Mouse (Mus musculus) liver, embryonic 15.5 days (tissue): ENCODE measurements at regions not wholly inside any gene's neighbourhood (a gene's known extent, or its start where the extent isn't known, plus 50 kb on each side); places are given as distances from the start of the nearest gene placed in this dataset.

ENCODE experiments used
- ATAC-seq: fragments of 200-750 bp; cut with Nextera tagmentation; 2 replicates; pipeline ENCODE4 v1.8.0; 2017; ENCODE audit warnings: moderate number of reproducible peaks, mild to moderate bottlenecking, moderate library complexity; ENCODE audit not compliant: insufficient read depth
- H3K27ac ChIP-seq: fragments of 300-500 bp; sonication (generic); replicated peaks from 2 replicates; pipeline ENCODE4 v1.5.1; 2015; ENCODE audit warnings: mild to moderate bottlenecking, inconsistent platforms
- H3K27me3 ChIP-seq: fragments of 300-500 bp; sonication (generic); 2 replicates; pipeline ENCODE4 v1.6.1; 2015; ENCODE audit warnings: mild to moderate bottlenecking, inconsistent platforms
- H3K36me3 ChIP-seq: fragments of 300-500 bp; sonication (generic); replicated peaks from 2 replicates; pipeline ENCODE4 v1.6.1; 2015; ENCODE audit warnings: moderate library complexity, mild to moderate bottlenecking, inconsistent platforms
- H3K4me1 ChIP-seq: fragments of 300-500 bp; sonication (generic); replicated peaks from 2 replicates; pipeline ENCODE4 v1.6.1; 2015; ENCODE audit warnings: inconsistent platforms
- H3K4me2 ChIP-seq: fragments of 300-500 bp; sonication (generic); 2 replicates; pipeline ENCODE4 v1.6.1; 2015; ENCODE audit warnings: moderate library complexity, mild to moderate bottlenecking, inconsistent platforms
- H3K4me3 ChIP-seq: fragments of 300-500 bp; sonication (generic); replicated peaks from 2 replicates; pipeline ENCODE4 v1.5.1; 2015; ENCODE audit warnings: mild to moderate bottlenecking, inconsistent platforms
- H3K9ac ChIP-seq: fragments of 300-500 bp; sonication (generic); 2 replicates; pipeline ENCODE4 v1.6.1; 2015; ENCODE audit warnings: moderate library complexity, mild to moderate bottlenecking, inconsistent platforms
- H3K9me3 ChIP-seq: fragments of 300-500 bp; sonication (generic); replicated peaks from 2 replicates; pipeline ENCODE4 v1.6.1; 2016; ENCODE audit warnings: inconsistent platforms
- WGBS: fragments of 180-500 bp; shearing (Covaris S2); methylation state at CpG from one replicate; pipeline ENCODE4 v1.1.7; 2015; ENCODE audit warnings: mixed read lengths; ENCODE audit not compliant: insufficient replicate concordance; 5-methylcytosine and 5-hydroxymethylcytosine counted together

GRCm38 (mm10) chr11:20923115-20923514, 92.3 kb upstream of the Lgalsl start:
- no peak overlapping the region for H3K9ac ChIP-seq
- no peak overlapping the region for H3K4me2 ChIP-seq
- WGBS: 48% methylated on average over 6 of the region's 6 CpGs
- no peaks in the 10 kb centered on the region for H3K9me3 ChIP-seq
- peaks cover 14% of the 10 kb centered on the region for H3K27me3 ChIP-seq
- H3K4me1 ChIP-seq: peaks cover 12% of the 10 kb centered on the region
- no peaks in the 10 kb centered on the region for H3K36me3 ChIP-seq
- no peak overlapping the region for H3K4me3 ChIP-seq
- no peak overlapping the region for H3K27ac ChIP-seq
- no peak for ATAC-seq

- 60% methylated on average over 1 of the region's 1 CpGs for WGBS
- Histone ChIP-seq H3K4me2 (no peak overlapping the region), H3K36me3 (no peaks in the 10 kb centered on the region), H3K27me3 (peaks cover 8% of the 10 kb centered on the region; the same call in 1 of the 2 replicates), H3K4me1 (no peaks in the 10 kb centered on the region; the same call in 1 of the 2 replicates), H3K27ac (no peak overlapping the region), H3K9me3 (no peaks in the 10 kb centered on the region), H3K4me3 (no peak overlapping the region), H3K9ac (no peak overlapping the region)
- no peak for ATAC-seq
Measured at GRCm38 (mm10) chr11:20929426-20929825, 98.6 kb upstream of the Lgalsl start.

- H3K4me2 ChIP-seq: no peak overlapping the region
- H3K9ac ChIP-seq: no peak overlapping the region
- no peaks in the 10 kb centered on the region; the same call in 1 of the 2 replicates for H3K4me1 ChIP-seq
- H3K4me3 ChIP-seq: no peak overlapping the region
- H3K27me3 ChIP-seq: peaks cover 8% of the 10 kb centered on the region; the same call in 1 of the 2 replicates
- ATAC-seq: no peak
- H3K9me3 ChIP-seq: no peaks in the 10 kb centered on the region
- H3K27ac ChIP-seq: no peak overlapping the region
- no peaks in the 10 kb centered on the region for H3K36me3 ChIP-seq
- WGBS: 54% methylated on average over 2 of the region's 2 CpGs
Measured at GRCm38 (mm10) chr11:20930045-20930444, 99.2 kb upstream of the Lgalsl start.

- Histone ChIP-seq H3K36me3 (no peaks in the 10 kb centered on the region), H3K4me1 (no peaks in the 10 kb centered on the region; the same call in 1 of the 2 replicates), H3K9ac (no peak overlapping the region), H3K27ac (no peak overlapping the region), H3K4me3 (no peak overlapping the region), H3K4me2 (no peak overlapping the region), H3K9me3 (no peaks in the 10 kb centered on the region), H3K27me3 (peaks cover 8% of the 10 kb centered on the region; the same call in 1 of the 2 replicates)
- ATAC-seq: no peak
- 53% methylated on average over 5 of the region's 5 CpGs for WGBS
Measured at GRCm38 (mm10) chr11:20930573-20930972, 99.7 kb upstream of the Lgalsl start.

- H3K4me2 ChIP-seq: no peak overlapping the region
- peaks cover 7% of the 10 kb centered on the region; the same call in 1 of the 2 replicates for H3K4me1 ChIP-seq
- WGBS: 24% methylated on average over 2 of the region's 2 CpGs
- ATAC-seq: no peak
- 0 out of 2 replicates have a peak, but pooled peaks cover 12% of the 10 kb centered on the region for H3K27me3 ChIP-seq
- no peak overlapping the region for H3K9ac ChIP-seq
- H3K36me3 ChIP-seq: no peaks in the 10 kb centered on the region
- no peaks in the 10 kb centered on the region for H3K9me3 ChIP-seq
- H3K4me3 ChIP-seq: no peak overlapping the region
- H3K27ac ChIP-seq: no peak overlapping the region
Measured at GRCm38 (mm10) chr11:20934191-20935062, 103.6 kb upstream of the Lgalsl start.

- Histone ChIP-seq H3K4me1 (peaks cover 7% of the 10 kb centered on the region; the same call in 1 of the 2 replicates), H3K27me3 (0 out of 2 replicates have a peak, but pooled peaks cover 18% of the 10 kb centered on the region)
Measured at GRCm38 (mm10) chr11:20935063-20935370, 104.2 kb upstream of the Lgalsl start.

GRCm38 (mm10) chr11:20935910-20936309, 105.1 kb upstream of the Lgalsl start:
- no peak overlapping the region for H3K4me3 ChIP-seq
- ATAC-seq: no peak
- WGBS: 63% methylated on average over 2 of the region's 2 CpGs

More at GRCm38 (mm10) chr11:20935063-20935370, 104.2 kb upstream of the Lgalsl start:
- H3K4me2 ChIP-seq: no peak overlapping the region
- H3K9ac ChIP-seq: no peak overlapping the region
- ATAC-seq: no peak
- no peak overlapping the region for H3K4me3 ChIP-seq
- no peaks in the 10 kb centered on the region for H3K9me3 ChIP-seq
- H3K27ac ChIP-seq: no peak overlapping the region
- no peaks in the 10 kb centered on the region for H3K36me3 ChIP-seq

GRCm38 (mm10) chr11:20936996-20937395, 106.1 kb upstream of the Lgalsl start:
- Histone ChIP-seq H3K9me3 (no peaks in the 10 kb centered on the region), H3K4me1 (peaks cover 7% of the 10 kb centered on the region; the same call in 1 of the 2 replicates), H3K36me3 (no peaks in the 10 kb centered on the region), H3K27ac (no peak overlapping the region), H3K4me2 (no peak overlapping the region), H3K9ac (no peak overlapping the region), H3K4me3 (no peak overlapping the region), H3K27me3 (peaks cover 23% of the 10 kb centered on the region; the same call in 1 of the 2 replicates)
- WGBS: 71% methylated on average over 1 of the region's 1 CpGs
- ATAC-seq: no peak

More at GRCm38 (mm10) chr11:20935910-20936309, 105.1 kb upstream of the Lgalsl start:
- Histone ChIP-seq H3K36me3 (no peaks in the 10 kb centered on the region), H3K27ac (no peak overlapping the region), H3K4me1 (peaks cover 7% of the 10 kb centered on the region; the same call in 1 of the 2 replicates), H3K4me2 (no peak overlapping the region), H3K9ac (no peak overlapping the region), H3K9me3 (no peaks in the 10 kb centered on the region), H3K27me3 (0 out of 2 replicates have a peak, but pooled peaks cover 20% of the 10 kb centered on the region)

- no peak for ATAC-seq
- no peaks in the 10 kb centered on the region for H3K36me3 ChIP-seq
- H3K4me3 ChIP-seq: no peak overlapping the region
- H3K4me2 ChIP-seq: no peak overlapping the region
- WGBS: 75% methylated on average over 4 of the region's 4 CpGs
- H3K27ac ChIP-seq: no peak overlapping the region
- no peak overlapping the region for H3K9ac ChIP-seq
- peaks cover 7% of the 10 kb centered on the region; the same call in 1 of the 2 replicates for H3K4me1 ChIP-seq
- H3K9me3 ChIP-seq: no peaks in the 10 kb centered on the region
- H3K27me3 ChIP-seq: peaks cover 18% of the 10 kb centered on the region; the same call in 1 of the 2 replicates
Measured at GRCm38 (mm10) chr11:20937942-20938341, 107.1 kb upstream of the Lgalsl start.

GRCm38 (mm10) chr11:20939644-20940043, 108.8 kb upstream of the Lgalsl start:
- H3K4me3 ChIP-seq: no peak overlapping the region
- H3K36me3 ChIP-seq: no peaks in the 10 kb centered on the region
- no peak for ATAC-seq
- H3K27ac ChIP-seq: no peak overlapping the region
- no peak overlapping the region for H3K4me2 ChIP-seq
- peaks cover 7% of the 10 kb centered on the region; the same call in 1 of the 2 replicates for H3K4me1 ChIP-seq
- no peaks in the 10 kb centered on the region for H3K9me3 ChIP-seq
- peaks cover 15% of the 10 kb centered on the region; the same call in 1 of the 2 replicates for H3K27me3 ChIP-seq
- no peak overlapping the region for H3K9ac ChIP-seq
- WGBS: 58% methylated on average over 4 of the region's 4 CpGs

GRCm38 (mm10) chr11:20941546-20941945, 110.7 kb upstream of the Lgalsl start:
- H3K4me1 ChIP-seq: peaks cover 4% of the 10 kb centered on the region; the same call in 1 of the 2 replicates
- no peak overlapping the region for H3K4me2 ChIP-seq
- H3K9ac ChIP-seq: no peak overlapping the region
- H3K27me3 ChIP-seq: peaks cover 15% of the 10 kb centered on the region; the same call in 1 of the 2 replicates
- no peak overlapping the region for H3K4me3 ChIP-seq
- H3K36me3 ChIP-seq: no peaks in the 10 kb centered on the region
- no peak for ATAC-seq
- H3K27ac ChIP-seq: no peak overlapping the region
- 52% methylated on average over 4 of the region's 4 CpGs for WGBS
- no peaks in the 10 kb centered on the region for H3K9me3 ChIP-seq
